Mouse (Mus musculus): Measurements from ENCODE around the gene Izumo1.

DNA sequence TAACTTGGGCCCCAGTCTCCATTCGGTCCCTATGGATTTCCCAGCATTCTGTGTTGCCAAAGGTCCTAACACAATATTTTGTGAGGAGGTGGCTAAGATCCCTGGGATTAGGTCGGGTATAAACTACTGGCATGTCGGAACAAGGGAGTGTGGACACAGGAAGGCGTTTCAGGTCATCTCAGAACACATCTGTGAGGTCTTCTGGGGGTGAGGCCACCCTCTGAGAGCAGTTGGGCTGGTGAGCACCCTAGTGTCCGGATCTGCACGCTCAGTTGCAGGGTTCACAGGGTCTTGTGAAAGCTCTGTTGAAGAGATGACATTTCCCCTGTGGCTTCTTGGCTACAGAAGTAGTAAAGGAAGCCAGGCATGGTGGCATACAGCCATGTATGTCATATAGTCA is 35.7 kb upstream of the Izumo1 start:
- no peak for TF ChIP-seq CTCF (IDR thresholded peaks at IDR 0.05; ENCODE audit: borderline replicate concordance, control insufficient read depth, extremely low read depth, insufficient read depth, low read length, poor library complexity)
- TF ChIP-seq POLR2A (IDR thresholded peaks at IDR 0.05; ENCODE audit: control insufficient read depth, extremely low read depth, insufficient read depth, low read length, poor library complexity), result no peak

All from thymus, adult 2 months (tissue).